Mouse (Mus musculus) liver, embryonic 14.5 days (tissue): ENCODE measurements around the gene Map3k10. TPM values are rescaled to one million over a fixed set of nuclear protein-coding genes. Genes with fewer than 3 reads are reported as not detected.
A peak's percentile ranks its signal among the peaks of the same experiment; 100 is the strongest.
"Not testable (repeated sequence)": the region's sequence is repeated elsewhere in the genome, so short reads cannot be mapped to it uniquely, and the experiment has no call there.

Experiments
- ATAC-seq: fragments of 200-750 bp; cut with Nextera tagmentation; 2 replicates; pipeline ENCODE4 v1.8.0; 2017; ENCODE audit warnings: moderate number of reproducible peaks, mild to moderate bottlenecking, moderate library complexity; ENCODE audit not compliant: insufficient read depth
- DNase-seq, 3 experiments: peaks; one replicate each; pipeline ENCODE4 v3.0.0-alpha.2; 2012 to 2013; ENCODE audit warnings: low read depth in 3 of 3, low spot score in 3 of 3
- H3K27ac ChIP-seq: fragments of 300-500 bp; sonication (generic); 2 replicates; pipeline ENCODE4 v1.5.1; 2014; ENCODE audit warnings: moderate library complexity, mild to moderate bottlenecking, control low read depth, inconsistent platforms
- H3K27me3 ChIP-seq: fragments of 300-500 bp; sonication (generic); 2 replicates; pipeline ENCODE4 v1.6.1; 2014; ENCODE audit warnings: mild to moderate bottlenecking, low read length, moderate library complexity; ENCODE audit not compliant: control insufficient read depth, insufficient read depth
- H3K36me3 ChIP-seq: fragments of 300-500 bp; sonication (generic); replicated peaks from 2 replicates; pipeline ENCODE4 v1.6.1; 2014; ENCODE audit warnings: low read depth; ENCODE audit not compliant: control insufficient read depth, insufficient read depth
- H3K4me1 ChIP-seq, 2 experiments: fragments of 200-500 bp in 1 of 2; fragments of 300-500 bp in 1 of 2; sonication (generic) in 1 of 2; replicated peaks; 2 replicates each; pipeline ENCODE4 v1.6.1; 2012 to 2014; ENCODE audit warnings: antibody characterized with exemption in 1 of 2, inconsistent platforms in 1 of 2, low read length in 1 of 2; ENCODE audit not compliant: control insufficient read depth in 2 of 2, insufficient read depth in 2 of 2
- H3K4me2 ChIP-seq: fragments of 300-500 bp; sonication (generic); 2 replicates; pipeline ENCODE4 v1.6.1; 2014; ENCODE audit warnings: low read depth, mild to moderate bottlenecking, control low read depth, moderate library complexity
- H3K4me3 ChIP-seq, 2 experiments: fragments of 200-500 bp in 1 of 2; fragments of 300-500 bp in 1 of 2; sonication (generic) in 1 of 2; 2 replicates each; pipeline ENCODE4 v1.5.1; 2012 to 2014; ENCODE audit warnings: low read depth in 2 of 2, low read length in 2 of 2, mild to moderate bottlenecking in 2 of 2, control low read depth in 1 of 2, inconsistent platforms in 1 of 2, moderate library complexity in 1 of 2; ENCODE audit not compliant: insufficient read depth in 1 of 2
- H3K9ac ChIP-seq: fragments of 300-500 bp; sonication (generic); replicated peaks from 2 replicates; pipeline ENCODE4 v1.6.1; 2014; ENCODE audit warnings: mild to moderate bottlenecking, control low read depth, moderate library complexity
- H3K9me3 ChIP-seq: fragments of 300-500 bp; sonication (generic); 2 replicates; pipeline ENCODE4 v1.6.1; 2016; ENCODE audit warnings: low read length, mixed read lengths; ENCODE audit not compliant: control insufficient read depth
- CTCF ChIP-seq: IDR thresholded peaks from 2 replicates; pipeline ENCODE4 v1.5.1; 2016; ENCODE audit warnings: antibody characterized with exemption, low read depth, control low read depth
- EP300 ChIP-seq: IDR thresholded peaks from 2 replicates; pipeline ENCODE4 v1.6.1; 2016; ENCODE audit warnings: antibody characterized with exemption, low read depth
- WGBS: fragments of 180-500 bp; shearing (Covaris S2); extraction: QIAGEN DNeasy Blood & Tissue Kit; methylation state at CpG from one replicate; pipeline ENCODE4 v1.1.7; 2014; ENCODE audit not compliant: insufficient replicate concordance; 5-methylcytosine and 5-hydroxymethylcytosine counted together
- polyA plus RNA-seq, 2 experiments: library from polyadenylated mRNA; depleted of rRNA in 1 of 2; stranded (reverse) in 1 of 2; unstranded in 1 of 2; fragments of >200 nt; fragmentation: Nextera tagmentation in 1 of 2; extraction: Ambion mirVana in 1 of 2; gene quantifications; 2 replicates each; pipeline versions ENCODE4 v1.2.1 to v1.2.3; 2012 to 2014

The Map3k10 gene
- polyA plus RNA-seq, 2 experiments, result 1.0 to 3.4 TPM

DNA sequence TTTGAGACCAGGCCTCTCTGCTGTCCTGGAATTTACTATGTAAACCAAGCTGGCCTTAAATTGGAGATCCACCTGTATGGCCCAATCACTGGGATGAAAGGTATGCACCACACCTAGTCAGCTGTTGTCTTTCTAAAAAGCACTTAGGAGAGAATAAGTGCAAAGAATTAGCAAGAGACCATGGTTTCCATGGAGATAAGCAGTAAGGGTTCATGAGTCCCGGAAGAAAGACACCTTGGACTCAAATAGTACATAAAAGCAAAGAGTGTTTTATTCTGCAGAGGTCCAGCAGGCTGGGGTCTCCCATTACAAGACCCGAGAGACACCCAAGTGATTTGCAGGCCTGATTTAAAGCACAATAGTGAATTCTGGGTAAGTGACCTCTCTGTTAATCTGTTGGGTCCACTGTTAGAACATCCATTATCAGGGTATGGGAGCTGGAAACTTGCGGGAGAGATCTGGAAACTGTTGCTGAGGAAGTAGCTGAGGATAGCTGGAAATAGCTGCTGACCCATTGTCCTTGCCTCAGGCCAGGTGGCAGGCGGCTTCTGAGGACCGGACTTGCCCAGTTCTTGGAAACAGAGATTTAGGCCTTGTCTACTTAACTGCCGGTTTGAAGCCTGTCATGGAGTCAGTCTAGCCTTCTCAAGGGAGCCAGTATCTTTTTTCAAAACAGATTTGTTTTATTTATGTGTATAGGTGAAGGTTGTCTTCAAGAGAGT is 27.0 kb downstream of the Map3k10 start:
- Histone ChIP-seq H3K27me3 (peaks cover 3% of the 10 kb centered on the region), H3K4me3 (no peak overlapping the region), H3K4me1 (no peaks in the 10 kb centered on the region), H3K27ac (no peak overlapping the region), H3K36me3 (no peaks in the 10 kb centered on the region), H3K9me3 (no peaks in the 10 kb centered on the region), H3K9ac (no peak overlapping the region), H3K4me2 (no peak overlapping the region)
- TF ChIP-seq CTCF (no peak), EP300 (no peak)
- ATAC-seq (no peak), DNase-seq (no peak)
- 67% methylated on average over 6 of the region's 6 CpGs for WGBS

DNA sequence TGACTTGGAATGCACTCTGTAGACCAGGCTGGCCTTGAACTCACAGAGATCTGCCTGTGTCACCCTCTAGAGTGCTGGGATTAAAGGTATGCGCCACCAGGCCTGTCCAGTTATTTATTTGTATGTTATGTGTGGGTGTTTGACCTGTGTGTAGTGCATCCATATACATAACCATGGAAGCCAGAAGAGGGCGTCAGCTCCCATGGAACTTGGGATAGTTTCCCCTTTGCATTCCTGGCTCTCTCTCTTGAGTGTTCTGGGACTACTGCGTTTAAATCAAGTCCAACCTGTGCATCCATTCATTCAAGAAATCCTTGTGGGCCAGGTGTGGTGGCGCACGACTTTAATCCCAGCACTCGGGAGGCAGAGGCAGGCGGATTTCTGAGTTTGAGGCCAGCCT is 27.9 kb downstream of the Map3k10 start:
- H3K9me3 ChIP-seq, result no peaks in the 10 kb centered on the region
- TF ChIP-seq CTCF (no peak), EP300 (no peak)
- no peak overlapping the region for H3K9ac ChIP-seq
- no peak overlapping the region for H3K4me3 ChIP-seq
- WGBS, result 63% methylated on average over 7 of the region's 7 CpGs
- no peak for DNase-seq
- H3K27me3 ChIP-seq, result no peaks in the 10 kb centered on the region
- H3K27ac ChIP-seq, result no peak overlapping the region
- no peak for ATAC-seq
- H3K4me1 ChIP-seq, result no peaks in the 10 kb centered on the region
- no peak overlapping the region for H3K4me2 ChIP-seq
- no peaks in the 10 kb centered on the region for H3K36me3 ChIP-seq

- Histone ChIP-seq H3K9me3 (no peaks in the 10 kb centered on the region), H3K9ac (no peak overlapping the region), H3K4me2 (no peak overlapping the region), H3K4me1 (no peaks in the 10 kb centered on the region), H3K27ac (no peak overlapping the region), H3K36me3 (no peaks in the 10 kb centered on the region), H3K27me3 (no peaks in the 10 kb centered on the region), H3K4me3 (no peak overlapping the region)
- WGBS, result 19% methylated on average over 1 of the region's 1 CpGs
- DNase-seq (no peak), ATAC-seq (no peak)
- TF ChIP-seq EP300 (no peak), CTCF (peak; percentile 24)
These were observed 29.9 kb downstream of the Map3k10 start for GRCm38 (mm10) chr7:27644471-27644870.

GRCm38 (mm10) chr7:27635094-27635493 is 39.3 kb downstream of the Map3k10 start:
- not testable (repeated sequence) for H3K4me3 ChIP-seq, ATAC-seq, H3K4me1 ChIP-seq, H3K9ac ChIP-seq, H3K4me2 ChIP-seq, H3K27me3 ChIP-seq, DNase-seq, H3K27ac ChIP-seq, H3K9me3 ChIP-seq
- H3K36me3 ChIP-seq, result peaks cover 26% of the 10 kb centered on the region
- WGBS, result 81% methylated on average over 2 of the region's 2 CpGs

- H3K27me3 ChIP-seq, result no peaks in the 10 kb centered on the region
- 82% methylated on average over 6 of the region's 6 CpGs for WGBS
- H3K9ac ChIP-seq, result no peak overlapping the region
- no peak for DNase-seq
- no peak overlapping the region for H3K27ac ChIP-seq
- no peaks in the 10 kb centered on the region for H3K9me3 ChIP-seq
- H3K36me3 ChIP-seq, result peaks cover 26% of the 10 kb centered on the region
- H3K4me2 ChIP-seq, result no peak overlapping the region
- H3K4me3 ChIP-seq, result no peak overlapping the region
- ATAC-seq, result no peak
- TF ChIP-seq EP300 (no peak), CTCF (no peak)
- no peaks in the 10 kb centered on the region for H3K4me1 ChIP-seq
These were observed 39.7 kb downstream of the Map3k10 start for GRCm38 (mm10) chr7:27634691-27635090.
